Mouse (Mus musculus) kidney, adult 2 months (tissue): ENCODE measurements around the gene Dnajc7.

Source experiments
- CTCF ChIP-seq: fragments of 200-500 bp; conservative IDR thresholded peaks from 2 replicates; pipeline ENCODE4 v1.5.1; 2011; ENCODE audit warnings: low read depth, mild to moderate bottlenecking, control low read depth, low read length, moderate library complexity, mixed read lengths; ENCODE audit not compliant: insufficient read depth, insufficient read length
- POLR2A ChIP-seq: fragments of 200-500 bp; IDR thresholded peaks from one replicate; pipeline ENCODE4 v1.6.1; 2011; ENCODE audit warnings: low read depth, low read length, control low read depth

- TF ChIP-seq CTCF (peak; percentile 87), POLR2A (no peak)
Measured at GRCm38 (mm10) chr11:100626701-100627195, 6.8 kb upstream of the Dnajc7 start.
